22 mouse cellular contexts compared by ENCODE assay signal in genomic region chr3:87980085-87980484, GRCm38 (mm10). TPM values are rescaled to one million over a fixed set of nuclear protein-coding genes. Genes with fewer than 3 reads are reported as not detected.
DNase-seq lines count a peak whose midpoint lies in the region; ATAC-seq and TF ChIP-seq lines count a peak whose summit lies in the region.
"Had no signal": no experiment of that assay in that cellular context is flagged by ENCODE, and none has a peak within 500 bp of the region (broad histone marks: within the 10 kb centered on the region; RNA-seq: fewer than 3 reads in every experiment).

No protein-coding gene starts in this region.

- 76% methylated on average over 3 of the region's 3 CpGs for WGBS in forebrain, embryonic 11.5 days
- WGBS in forebrain, embryonic 14.5 days: 52% methylated on average over 3 of the region's 3 CpGs
- 48% methylated on average over 3 of the region's 3 CpGs for WGBS in kidney, embryonic 14.5 days
- WGBS in midbrain, embryonic 12.5 days: 77% methylated on average over 2 of the region's 3 CpGs
- 62% methylated on average over 3 of the region's 3 CpGs for WGBS in midbrain, embryonic 15.5 days
- 35% methylated on average over 3 of the region's 3 CpGs for WGBS in intestine, postnatal 0 days

- H3K9me3 ChIP-seq in forebrain, embryonic 11.5 days (ENCODE audit: control insufficient read depth, low read length): no peaks in the 10 kb centered on the region
- H3K9me3 ChIP-seq in forebrain, embryonic 14.5 days (replicated peaks; ENCODE audit: control insufficient read depth, low read length): no peaks in the 10 kb centered on the region
- H3K9me3 ChIP-seq in kidney, embryonic 14.5 days (ENCODE audit: control insufficient read depth, low read length): no peaks in the 10 kb centered on the region
- no peaks in the 10 kb centered on the region for H3K9me3 ChIP-seq in midbrain, embryonic 12.5 days
- H3K9me3 ChIP-seq in midbrain, embryonic 15.5 days: no peaks in the 10 kb centered on the region
- H3K9me3 ChIP-seq in intestine, postnatal 0 days (ENCODE audit: control insufficient read depth): no peaks in the 10 kb centered on the region

- H3K4me3 ChIP-seq in forebrain, embryonic 11.5 days (ENCODE audit: low read depth, low read length): no peak overlapping the region
- no peak overlapping the region for H3K4me3 ChIP-seq in forebrain, embryonic 14.5 days (ENCODE audit: low read depth, low read length)
- no peak overlapping the region for H3K4me3 ChIP-seq in kidney, embryonic 14.5 days (ENCODE audit: low read length)
- no peak overlapping the region for H3K4me3 ChIP-seq in midbrain, embryonic 12.5 days
- H3K4me3 ChIP-seq in midbrain, embryonic 15.5 days: no peak overlapping the region
- H3K4me3 ChIP-seq in intestine, postnatal 0 days (ENCODE audit: low read depth, low read length): no peak overlapping the region
- H3K4me3 ChIP-seq: heart, adult 2 months had no signal

- H3K4me2 ChIP-seq in forebrain, embryonic 11.5 days (ENCODE audit: low read depth, low read length, severe bottlenecking): no peak overlapping the region
- no peak overlapping the region for H3K4me2 ChIP-seq in forebrain, embryonic 14.5 days (ENCODE audit: low read length)
- no peak overlapping the region for H3K4me2 ChIP-seq in kidney, embryonic 14.5 days (replicated peaks; ENCODE audit: low read depth, low read length)
- no peak overlapping the region for H3K4me2 ChIP-seq in midbrain, embryonic 12.5 days (replicated peaks)
- no peak overlapping the region for H3K4me2 ChIP-seq in midbrain, embryonic 15.5 days
- no peak overlapping the region for H3K4me2 ChIP-seq in intestine, postnatal 0 days (replicated peaks; ENCODE audit: low read depth)

- H3K36me3 ChIP-seq in forebrain, embryonic 11.5 days (ENCODE audit: control insufficient read depth, insufficient read depth, low read length): peaks cover 20% of the 10 kb centered on the region
- H3K36me3 ChIP-seq in forebrain, embryonic 14.5 days (ENCODE audit: control insufficient read depth, insufficient read depth, low read length): peaks cover 40% of the 10 kb centered on the region
- peaks cover 15% of the 10 kb centered on the region for H3K36me3 ChIP-seq in kidney, embryonic 14.5 days (ENCODE audit: control insufficient read depth, insufficient read depth, low read length)
- H3K36me3 ChIP-seq in midbrain, embryonic 12.5 days: peaks cover 40% of the 10 kb centered on the region
- H3K36me3 ChIP-seq in midbrain, embryonic 15.5 days (replicated peaks): no peaks in the 10 kb centered on the region
- peaks cover 20% of the 10 kb centered on the region for H3K36me3 ChIP-seq in intestine, postnatal 0 days (ENCODE audit: control insufficient read depth, insufficient read depth)

- H3K27ac ChIP-seq in forebrain, embryonic 11.5 days (ENCODE audit: low read depth, low read length): peak overlapping the region; percentile 6; the same call in 1 of the 2 replicates
- H3K27ac ChIP-seq in forebrain, embryonic 14.5 days (ENCODE audit: low read depth, low read length): no peak overlapping the region
- peak overlapping the region; percentile 56; the same call in 1 of the 2 replicates for H3K27ac ChIP-seq in kidney, embryonic 14.5 days (ENCODE audit: low read depth, low read length)
- peak overlapping the region; percentile 86; the same call in 1 of the 2 replicates for H3K27ac ChIP-seq in midbrain, embryonic 12.5 days (replicated peaks)
- H3K27ac ChIP-seq in midbrain, embryonic 15.5 days: no peak overlapping the region
- peak overlapping the region; percentile 95; the same call in 1 of the 2 replicates for H3K27ac ChIP-seq in intestine, postnatal 0 days (ENCODE audit: low read depth, low read length)
- H3K27ac ChIP-seq: heart, adult 2 months had no signal

- DNase-seq in forebrain, embryonic 11.5 days (ENCODE audit: low spot score): no peak
- no peak for DNase-seq in forebrain, embryonic 14.5 days (ENCODE audit: low spot score)
- DNase-seq in kidney, adult 18-20 months: no peak
- no peak for DNase-seq in gastrocnemius, postnatal 36 days
- DNase-seq: cerebellum, postnatal 10 days; gastrocnemius, postnatal 10 days; heart, postnatal 10 days; kidney, adult 11 months; layer of hippocampus, postnatal 36 days; lung, adult 2 months; lung, postnatal 4 days; retina, postnatal 1 day; right cerebral cortex, postnatal 4 days; thymus, postnatal 25 days had no signal

- H3K27me3 ChIP-seq in forebrain, embryonic 11.5 days (ENCODE audit: control insufficient read depth, insufficient read depth, low read length): no peaks in the 10 kb centered on the region
- no peaks in the 10 kb centered on the region for H3K27me3 ChIP-seq in forebrain, embryonic 14.5 days (replicated peaks; ENCODE audit: control insufficient read depth, insufficient read depth, low read length)
- H3K27me3 ChIP-seq in kidney, embryonic 14.5 days (ENCODE audit: control insufficient read depth, insufficient read depth, low read length): no peaks in the 10 kb centered on the region
- 0 out of 2 replicates have a peak, but pooled peaks cover 6% of the 10 kb centered on the region for H3K27me3 ChIP-seq in midbrain, embryonic 12.5 days
- no peaks in the 10 kb centered on the region for H3K27me3 ChIP-seq in midbrain, embryonic 15.5 days (replicated peaks)
- no peaks in the 10 kb centered on the region for H3K27me3 ChIP-seq in intestine, postnatal 0 days (replicated peaks; ENCODE audit: control insufficient read depth, insufficient read depth, low read length)

- ATAC-seq in forebrain, embryonic 11.5 days (replicated peaks; ENCODE audit: low FRiP score): no peak
- ATAC-seq in forebrain, embryonic 14.5 days: no peak
- peak; percentile 3; the same call in 1 of the 2 replicates for ATAC-seq in kidney, embryonic 14.5 days (ENCODE audit: low FRiP score, low TSS enrichment)
- ATAC-seq in midbrain, embryonic 12.5 days (ENCODE audit: low FRiP score, low read depth): no peak
- ATAC-seq in midbrain, embryonic 15.5 days (replicated peaks): no peak
- ATAC-seq in intestine, postnatal 0 days: no peak

- peaks cover 44% of the 10 kb centered on the region for H3K4me1 ChIP-seq in forebrain, embryonic 11.5 days (replicated peaks; ENCODE audit: control insufficient read depth, insufficient read depth, low read length)
- H3K4me1 ChIP-seq in forebrain, embryonic 14.5 days (ENCODE audit: control insufficient read depth, insufficient read depth, low read length): peaks cover 25% of the 10 kb centered on the region
- peaks cover 65% of the 10 kb centered on the region for H3K4me1 ChIP-seq in kidney, embryonic 14.5 days (ENCODE audit: control insufficient read depth, insufficient read depth, low read length)
- H3K4me1 ChIP-seq in midbrain, embryonic 12.5 days: peaks cover 75% of the 10 kb centered on the region
- H3K4me1 ChIP-seq in midbrain, embryonic 15.5 days: peaks cover 29% of the 10 kb centered on the region
- H3K4me1 ChIP-seq in intestine, postnatal 0 days (replicated peaks; ENCODE audit: control insufficient read depth, insufficient read depth, low read length): peaks cover 30% of the 10 kb centered on the region

- no peak overlapping the region for H3K9ac ChIP-seq in forebrain, embryonic 11.5 days (ENCODE audit: low read length)
- no peak overlapping the region for H3K9ac ChIP-seq in forebrain, embryonic 14.5 days (ENCODE audit: low read length)
- H3K9ac ChIP-seq in kidney, embryonic 14.5 days (ENCODE audit: low read depth, low read length): no peak overlapping the region
- no peak overlapping the region; the same call in 1 of the 2 replicates for H3K9ac ChIP-seq in midbrain, embryonic 12.5 days (replicated peaks)
- H3K9ac ChIP-seq in midbrain, embryonic 15.5 days: no peak overlapping the region
- no peak overlapping the region for H3K9ac ChIP-seq in intestine, postnatal 0 days (ENCODE audit: low read depth, low read length)

- TF ChIP-seq CTCF in intestine, postnatal 0 days (IDR thresholded peaks at IDR 0.05; ENCODE audit: low read depth): no peak

- intact Hi-C loops in gastrocnemius, postnatal 36 days (cut with DNase I): no loop called here

RNA-seq across cellular contexts. Expression of gene Nes, which starts 9.2 kb away (rescaled TPM):
- polyA plus RNA-seq in forebrain, embryonic 11.5 days (2014; fragmentation: Nextera tagmentation; extraction: Ambion mirVana): 92.0 and 99.9 TPM in 2 replicates
- polyA plus RNA-seq in forebrain, embryonic 14.5 days (2014; fragmentation: Nextera tagmentation; extraction: Ambion mirVana): 23.1 and 27.8 TPM in 2 replicates
- 14.8 and 26.1 TPM in 2 replicates for polyA plus RNA-seq in kidney, embryonic 14.5 days (2014; fragmentation: Nextera tagmentation; extraction: Ambion mirVana)
- 183 and 196 TPM in 2 replicates for polyA plus RNA-seq in midbrain, embryonic 12.5 days (2016; fragmentation: Nextera tagmentation; extraction: Ambion mirVana)
- polyA plus RNA-seq in midbrain, embryonic 15.5 days (2015; fragmentation: Nextera tagmentation; extraction: Ambion mirVana): 33.0 and 40.7 TPM in 2 replicates
- polyA plus RNA-seq in intestine, postnatal 0 days (2015; fragmentation: Nextera tagmentation; extraction: Ambion mirVana): 9.2 and 9.5 TPM in 2 replicates
- 10 to 100 TPM; 15.4 to 20.5 TPM for total RNA-seq in gastrocnemius, postnatal 36 days (2021)
- total RNA-seq: MEL had no signal

RNA-seq across cellular contexts. Expression of gene Bcan, which starts 19.9 kb away (rescaled TPM):
- polyA plus RNA-seq in forebrain, embryonic 11.5 days (2014; fragmentation: Nextera tagmentation; extraction: Ambion mirVana): 0.52 and 0.72 TPM in 2 replicates
- 13.5 and 21.9 TPM in 2 replicates for polyA plus RNA-seq in forebrain, embryonic 14.5 days (2014; fragmentation: Nextera tagmentation; extraction: Ambion mirVana)
- polyA plus RNA-seq in kidney, embryonic 14.5 days (2014; fragmentation: Nextera tagmentation; extraction: Ambion mirVana): not detected in 2 replicates
- polyA plus RNA-seq in midbrain, embryonic 12.5 days (2016; fragmentation: Nextera tagmentation; extraction: Ambion mirVana): 0.63 and 1.1 TPM in 2 replicates
- polyA plus RNA-seq in midbrain, embryonic 15.5 days (2015; fragmentation: Nextera tagmentation; extraction: Ambion mirVana): 53.4 and 62.8 TPM in 2 replicates
- polyA plus RNA-seq in intestine, postnatal 0 days (2015; fragmentation: Nextera tagmentation; extraction: Ambion mirVana): 0.17 and 0.24 TPM in 2 replicates
- total RNA-seq in gastrocnemius, postnatal 36 days (2021): under 1 TPM; 0.08 to 0.17 TPM
- total RNA-seq: liver, adult 2 months; MEL; neutrophil, adult 5-6 weeks had no signal
- polyA plus RNA-seq: liver, adult 2 months had no signal

RNA-seq across cellular contexts. Expression of gene Crabp2, which starts 31.6 kb away (rescaled TPM):
- 409 and 417 TPM in 2 replicates for polyA plus RNA-seq in forebrain, embryonic 11.5 days (2014; fragmentation: Nextera tagmentation; extraction: Ambion mirVana)
- 32.8 and 35.9 TPM in 2 replicates for polyA plus RNA-seq in forebrain, embryonic 14.5 days (2014; fragmentation: Nextera tagmentation; extraction: Ambion mirVana)
- polyA plus RNA-seq in kidney, embryonic 14.5 days (2014; fragmentation: Nextera tagmentation; extraction: Ambion mirVana): 113 and 169 TPM in 2 replicates
- 291 and 335 TPM in 2 replicates for polyA plus RNA-seq in midbrain, embryonic 12.5 days (2016; fragmentation: Nextera tagmentation; extraction: Ambion mirVana)
- polyA plus RNA-seq in midbrain, embryonic 15.5 days (2015; fragmentation: Nextera tagmentation; extraction: Ambion mirVana): 44.8 and 52.1 TPM in 2 replicates
- 0.81 and 1.9 TPM in 2 replicates for polyA plus RNA-seq in intestine, postnatal 0 days (2015; fragmentation: Nextera tagmentation; extraction: Ambion mirVana)
- under 1 TPM; 0.37 to 0.48 TPM for total RNA-seq in gastrocnemius, postnatal 36 days (2021)
- total RNA-seq: liver, adult 2 months; neutrophil, adult 5-6 weeks had no signal
- polyA plus RNA-seq: heart, adult 2 months; liver, adult 2 months had no signal

RNA-seq across cellular contexts. Expression of gene Hapln2, which starts 47.3 kb away (rescaled TPM):
- polyA plus RNA-seq in forebrain, embryonic 11.5 days (2014; fragmentation: Nextera tagmentation; extraction: Ambion mirVana): 0.27 and 0.39 TPM in 2 replicates
- polyA plus RNA-seq in forebrain, embryonic 14.5 days (2014; fragmentation: Nextera tagmentation; extraction: Ambion mirVana): 0.52 TPM in 1 of 2 replicates, not detected in the other
- not detected in 2 replicates for polyA plus RNA-seq in kidney, embryonic 14.5 days (2014; fragmentation: Nextera tagmentation; extraction: Ambion mirVana)
- 0.13 and 0.43 TPM in 2 replicates for polyA plus RNA-seq in midbrain, embryonic 12.5 days (2016; fragmentation: Nextera tagmentation; extraction: Ambion mirVana)
- polyA plus RNA-seq in midbrain, embryonic 15.5 days (2015; fragmentation: Nextera tagmentation; extraction: Ambion mirVana): 0.71 and 0.82 TPM in 2 replicates
- polyA plus RNA-seq in intestine, postnatal 0 days (2015; fragmentation: Nextera tagmentation; extraction: Ambion mirVana): not detected in 2 replicates
- total RNA-seq in gastrocnemius, postnatal 36 days (2021): under 1 TPM in 1 of 2 experiments, not detected in 1; 0.42 TPM
- total RNA-seq: gastrocnemius, postnatal 10 days; heart, adult 2 months; heart, postnatal 10 days; liver, adult 2 months; MEL; neutrophil, adult 5-6 weeks had no signal
- polyA plus RNA-seq: heart, adult 2 months; liver, adult 2 months had no signal

RNA-seq across cellular contexts. Expression of gene Rrnad1, which starts 49.6 kb away (rescaled TPM):
- polyA plus RNA-seq in forebrain, embryonic 11.5 days (2014; fragmentation: Nextera tagmentation; extraction: Ambion mirVana): 22.2 and 23.2 TPM in 2 replicates
- 15.6 and 20.2 TPM in 2 replicates for polyA plus RNA-seq in forebrain, embryonic 14.5 days (2014; fragmentation: Nextera tagmentation; extraction: Ambion mirVana)
- polyA plus RNA-seq in kidney, embryonic 14.5 days (2014; fragmentation: Nextera tagmentation; extraction: Ambion mirVana): 19.3 and 21.6 TPM in 2 replicates
- 23.5 and 24.2 TPM in 2 replicates for polyA plus RNA-seq in midbrain, embryonic 12.5 days (2016; fragmentation: Nextera tagmentation; extraction: Ambion mirVana)
- 23.0 and 23.2 TPM in 2 replicates for polyA plus RNA-seq in midbrain, embryonic 15.5 days (2015; fragmentation: Nextera tagmentation; extraction: Ambion mirVana)
- polyA plus RNA-seq in intestine, postnatal 0 days (2015; fragmentation: Nextera tagmentation; extraction: Ambion mirVana): 5.8 and 6.1 TPM in 2 replicates
- 1 to 10 TPM; 3.0 to 4.1 TPM for total RNA-seq in gastrocnemius, postnatal 36 days (2021)

Comparison
In these comparisons a context has a peak if more than half of its experiments do, and no peak if none do; other contexts are left out.
1. H3K27ac ChIP-seq: peak in forebrain, embryonic 11.5 days (single experiment), kidney, embryonic 14.5 days (single experiment), midbrain, embryonic 12.5 days (single experiment) and intestine, postnatal 0 days (single experiment); none in forebrain, embryonic 14.5 days (single experiment) and midbrain, embryonic 15.5 days (single experiment).
2. RNA of gene Crabp2, which starts 31.6 kb away (polyA plus RNA-seq): 409 to 417 TPM in forebrain, embryonic 11.5 days, 291 to 335 TPM in midbrain, embryonic 12.5 days, 113 to 169 TPM in kidney, embryonic 14.5 days, 44.8 to 52.1 TPM in midbrain, embryonic 15.5 days and 32.8 to 35.9 TPM in forebrain, embryonic 14.5 days; 0.81 to 1.9 TPM in intestine, postnatal 0 days; every median in the first group is over 10 times any median in the second.